Mouse (Mus musculus): ENCODE measurements around the gene Rab9. TPM values are rescaled to one million over a fixed set of nuclear protein-coding genes. Genes with fewer than 3 reads are reported as not detected.
"Not testable (repeated sequence)": the region's sequence is repeated elsewhere in the genome, so short reads cannot be mapped to it uniquely, and the experiment has no call there.

Gene Rab9
- polyA plus RNA-seq (2015; fragmentation: Nextera tagmentation; extraction: Ambion mirVana), result 45.0 and 47.0 TPM in 2 replicates

GRCm38 (mm10) chrX:166479365-166479983 lies at the start of gene Rab9:
Gene Rab9, minus strand, starts transcription at chrX:166479867.
- Histone ChIP-seq H3K27me3 (ENCODE audit: control insufficient read depth, insufficient read depth, low read depth, low read length) (no peaks in the 10 kb centered on the region), H3K4me1 (ENCODE audit: control insufficient read depth, insufficient read depth, low read length) (peaks cover 13% of the 10 kb centered on the region), H3K27ac (ENCODE audit: low read length) (peak within 1 kb of the TSS; percentile 84), H3K4me3 (ENCODE audit: low read depth, low read length) (peak within 1 kb of the TSS; percentile 58), H3K9ac (ENCODE audit: low read depth, low read length) (peak within 1 kb of the TSS; percentile 72), H3K9me3 (replicated peaks; ENCODE audit: control insufficient read depth, low read length, poor library complexity, severe bottlenecking) (no peaks in the 10 kb centered on the region), H3K4me2 (ENCODE audit: low read length) (peak within 1 kb of the TSS; percentile 45), H3K36me3 (ENCODE audit: control insufficient read depth, insufficient read depth, low read length) (no peaks in the 10 kb centered on the region)
- WGBS, result 23% methylated on average over 32 of the region's 41 CpGs
- ATAC-seq, result peak; percentile 99

GRCm38 (mm10) chrX:166528126-166528525 lies 48.5 kb upstream of the Rab9 start:
- Histone ChIP-seq H3K27me3 (ENCODE audit: control insufficient read depth, insufficient read depth, low read depth, low read length) (no peaks in the 10 kb centered on the region; the same call in 1 of the 2 replicates), H3K27ac (ENCODE audit: low read length) (no peak overlapping the region), H3K4me3 (ENCODE audit: low read depth, low read length) (no peak overlapping the region), H3K36me3 (ENCODE audit: control insufficient read depth, insufficient read depth, low read length) (no peaks in the 10 kb centered on the region), H3K9ac (ENCODE audit: low read depth, low read length) (no peak overlapping the region), H3K4me1 (ENCODE audit: control insufficient read depth, insufficient read depth, low read length) (no peaks in the 10 kb centered on the region), H3K4me2 (ENCODE audit: low read length) (no peak overlapping the region), H3K9me3 (replicated peaks; ENCODE audit: control insufficient read depth, low read length, poor library complexity, severe bottlenecking) (no peaks in the 10 kb centered on the region)
- WGBS, result 88% methylated on average over 3 of the region's 3 CpGs
- ATAC-seq, result no peak

- no peak overlapping the region for H3K4me3 ChIP-seq (ENCODE audit: low read depth, low read length)
- H3K27me3 ChIP-seq (ENCODE audit: control insufficient read depth, insufficient read depth, low read depth, low read length), result no peaks in the 10 kb centered on the region; the same call in 1 of the 2 replicates
- no peak overlapping the region for H3K9ac ChIP-seq (ENCODE audit: low read depth, low read length)
- 95% methylated on average over 2 of the region's 2 CpGs for WGBS
- H3K27ac ChIP-seq (ENCODE audit: low read length), result no peak overlapping the region
- no peak for ATAC-seq
- H3K4me1 ChIP-seq (ENCODE audit: control insufficient read depth, insufficient read depth, low read length), result no peaks in the 10 kb centered on the region
- no peaks in the 10 kb centered on the region for H3K36me3 ChIP-seq (ENCODE audit: control insufficient read depth, insufficient read depth, low read length)
- H3K4me2 ChIP-seq (ENCODE audit: low read length), result no peak overlapping the region
- H3K9me3 ChIP-seq (replicated peaks; ENCODE audit: control insufficient read depth, low read length, poor library complexity, severe bottlenecking), result no peaks in the 10 kb centered on the region
Measured at GRCm38 (mm10) chrX:166525637-166526315, 46.1 kb upstream of the Rab9 start.

- H3K4me3 ChIP-seq (ENCODE audit: low read depth, low read length), result no peak overlapping the region
- ATAC-seq, result no peak
- 81% methylated on average over 5 of the region's 5 CpGs for WGBS
Measured at GRCm38 (mm10) chrX:166520782-166521181, 41.1 kb upstream of the Rab9 start.

GRCm38 (mm10) chrX:166518345-166518744 lies 38.7 kb upstream of the Rab9 start, which contains the start of gene Tceanc:
Gene Tceanc, minus strand, starts transcription at chrX:166518567.
- 72% methylated on average over 16 of the region's 16 CpGs for WGBS
- no peak within 1 kb of the TSS for H3K9ac ChIP-seq (ENCODE audit: low read depth, low read length)
- no peaks in the 10 kb centered on the region for H3K36me3 ChIP-seq (ENCODE audit: control insufficient read depth, insufficient read depth, low read length)

More at GRCm38 (mm10) chrX:166520782-166521181, 41.1 kb upstream of the Rab9 start:
- H3K9ac ChIP-seq (ENCODE audit: low read depth, low read length), result no peak overlapping the region
- no peaks in the 10 kb centered on the region for H3K36me3 ChIP-seq (ENCODE audit: control insufficient read depth, insufficient read depth, low read length)
- H3K27ac ChIP-seq (ENCODE audit: low read length), result no peak overlapping the region
- no peaks in the 10 kb centered on the region for H3K4me1 ChIP-seq (ENCODE audit: control insufficient read depth, insufficient read depth, low read length)
- H3K9me3 ChIP-seq (replicated peaks; ENCODE audit: control insufficient read depth, low read length, poor library complexity, severe bottlenecking), result no peaks in the 10 kb centered on the region
- H3K27me3 ChIP-seq (ENCODE audit: control insufficient read depth, insufficient read depth, low read depth, low read length), result no peaks in the 10 kb centered on the region; the same call in 1 of the 2 replicates
- no peak overlapping the region for H3K4me2 ChIP-seq (ENCODE audit: low read length)

GRCm38 (mm10) chrX:166516631-166517030 lies 37.0 kb upstream of the Rab9 start:
- no peaks in the 10 kb centered on the region for H3K36me3 ChIP-seq (ENCODE audit: control insufficient read depth, insufficient read depth, low read length)
- no peak overlapping the region for H3K27ac ChIP-seq (ENCODE audit: low read length)
- no peak overlapping the region for H3K9ac ChIP-seq (ENCODE audit: low read depth, low read length)
- no peaks in the 10 kb centered on the region; the same call in 1 of the 2 replicates for H3K27me3 ChIP-seq (ENCODE audit: control insufficient read depth, insufficient read depth, low read depth, low read length)
- no peak overlapping the region for H3K4me3 ChIP-seq (ENCODE audit: low read depth, low read length)
- WGBS, result 95% methylated on average over 1 of the region's 1 CpGs
- ATAC-seq, result no peak
- H3K9me3 ChIP-seq (replicated peaks; ENCODE audit: control insufficient read depth, low read length, poor library complexity, severe bottlenecking), result no peaks in the 10 kb centered on the region
- H3K4me2 ChIP-seq (ENCODE audit: low read length), result no peak overlapping the region
- H3K4me1 ChIP-seq (ENCODE audit: control insufficient read depth, insufficient read depth, low read length), result no peaks in the 10 kb centered on the region

More at GRCm38 (mm10) chrX:166518345-166518744, 38.7 kb upstream of the Rab9 start, which contains the start of gene Tceanc:
- no peaks in the 10 kb centered on the region; the same call in 1 of the 2 replicates for H3K27me3 ChIP-seq (ENCODE audit: control insufficient read depth, insufficient read depth, low read depth, low read length)
- H3K27ac ChIP-seq (ENCODE audit: low read length), result no peak within 1 kb of the TSS
- H3K4me2 ChIP-seq (ENCODE audit: low read length), result no peak within 1 kb of the TSS
- H3K4me1 ChIP-seq (ENCODE audit: control insufficient read depth, insufficient read depth, low read length), result no peaks in the 10 kb centered on the region
- ATAC-seq, result no peak
- no peaks in the 10 kb centered on the region for H3K9me3 ChIP-seq (replicated peaks; ENCODE audit: control insufficient read depth, low read length, poor library complexity, severe bottlenecking)
- no peak within 1 kb of the TSS for H3K4me3 ChIP-seq (ENCODE audit: low read depth, low read length)

GRCm38 (mm10) chrX:166515923-166516322 lies 36.3 kb upstream of the Rab9 start:
- WGBS, result 87% methylated on average over 3 of the region's 3 CpGs
- no peak for ATAC-seq
- Histone ChIP-seq H3K36me3 (ENCODE audit: control insufficient read depth, insufficient read depth, low read length) (no peaks in the 10 kb centered on the region), H3K4me3 (ENCODE audit: low read depth, low read length) (no peak overlapping the region), H3K4me2 (ENCODE audit: low read length) (no peak overlapping the region), H3K9ac (ENCODE audit: low read depth, low read length) (no peak overlapping the region), H3K27me3 (ENCODE audit: control insufficient read depth, insufficient read depth, low read depth, low read length) (no peaks in the 10 kb centered on the region; the same call in 1 of the 2 replicates), H3K4me1 (ENCODE audit: control insufficient read depth, insufficient read depth, low read length) (no peaks in the 10 kb centered on the region), H3K27ac (ENCODE audit: low read length) (no peak overlapping the region), H3K9me3 (replicated peaks; ENCODE audit: control insufficient read depth, low read length, poor library complexity, severe bottlenecking) (no peaks in the 10 kb centered on the region)

GRCm38 (mm10) chrX:166514035-166514434 lies 34.4 kb upstream of the Rab9 start:
- not testable (repeated sequence) for H3K4me3 ChIP-seq (ENCODE audit: low read depth, low read length); H3K4me1 ChIP-seq (ENCODE audit: control insufficient read depth, insufficient read depth, low read length); H3K36me3 ChIP-seq (ENCODE audit: control insufficient read depth, insufficient read depth, low read length); H3K9ac ChIP-seq (ENCODE audit: low read depth, low read length); H3K27me3 ChIP-seq (ENCODE audit: control insufficient read depth, insufficient read depth, low read depth, low read length); H3K9me3 ChIP-seq (replicated peaks; ENCODE audit: control insufficient read depth, low read length, poor library complexity, severe bottlenecking); H3K27ac ChIP-seq (ENCODE audit: low read length); ATAC-seq
- peak overlapping the region; percentile 34 for H3K4me2 ChIP-seq (ENCODE audit: low read length)
- WGBS, result 28% methylated on average over 12 of the region's 12 CpGs

- no peak overlapping the region for H3K4me2 ChIP-seq (ENCODE audit: low read length)
- WGBS, result 93% methylated on average over 4 of the region's 4 CpGs
- no peak overlapping the region for H3K27ac ChIP-seq (ENCODE audit: low read length)
- no peaks in the 10 kb centered on the region for H3K36me3 ChIP-seq (ENCODE audit: control insufficient read depth, insufficient read depth, low read length)
- H3K9me3 ChIP-seq (replicated peaks; ENCODE audit: control insufficient read depth, low read length, poor library complexity, severe bottlenecking), result no peaks in the 10 kb centered on the region
- H3K9ac ChIP-seq (ENCODE audit: low read depth, low read length), result no peak overlapping the region
- ATAC-seq, result no peak
- no peak overlapping the region for H3K4me3 ChIP-seq (ENCODE audit: low read depth, low read length)
- no peaks in the 10 kb centered on the region for H3K4me1 ChIP-seq (ENCODE audit: control insufficient read depth, insufficient read depth, low read length)
- no peaks in the 10 kb centered on the region for H3K27me3 ChIP-seq (ENCODE audit: control insufficient read depth, insufficient read depth, low read depth, low read length)
Measured at GRCm38 (mm10) chrX:166512071-166512470, 32.4 kb upstream of the Rab9 start.

Data from midbrain, embryonic 16.5 days (tissue).